Mouse (Mus musculus): ENCODE measurements around the gene Pbrm1.

DNA sequence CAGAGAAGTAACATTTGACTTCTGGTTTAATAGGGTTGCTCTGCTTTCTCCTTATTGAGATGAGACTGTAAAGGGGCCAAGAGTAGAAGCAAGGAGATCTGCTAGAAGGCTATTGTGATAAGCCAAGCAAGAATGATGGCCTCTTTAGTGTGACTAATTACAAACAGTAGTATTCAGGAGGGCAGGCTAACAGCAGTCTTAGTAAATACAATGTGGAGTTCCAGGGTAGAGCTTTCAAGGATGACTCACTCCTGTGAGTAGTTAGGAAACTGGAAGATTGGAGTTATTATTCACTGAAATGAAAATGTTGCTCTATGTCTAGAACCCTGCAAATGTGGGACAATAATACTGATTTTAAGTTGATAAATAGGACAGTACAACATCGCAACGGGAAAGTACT, 69.6 kb downstream of the Pbrm1 start:
- TF ChIP-seq CTCF (IDR thresholded peaks at IDR 0.05; ENCODE audit: extremely low read depth, insufficient read length, insufficient replicate concordance, low read depth, low read length) (no peak), POLR2A (IDR thresholded peaks at IDR 0.05; ENCODE audit: low read depth, low read length) (no peak)

Data from small intestine, adult 2 months (tissue).